33 mouse cellular contexts compared by ENCODE assay signal in the genomic region with DNA sequence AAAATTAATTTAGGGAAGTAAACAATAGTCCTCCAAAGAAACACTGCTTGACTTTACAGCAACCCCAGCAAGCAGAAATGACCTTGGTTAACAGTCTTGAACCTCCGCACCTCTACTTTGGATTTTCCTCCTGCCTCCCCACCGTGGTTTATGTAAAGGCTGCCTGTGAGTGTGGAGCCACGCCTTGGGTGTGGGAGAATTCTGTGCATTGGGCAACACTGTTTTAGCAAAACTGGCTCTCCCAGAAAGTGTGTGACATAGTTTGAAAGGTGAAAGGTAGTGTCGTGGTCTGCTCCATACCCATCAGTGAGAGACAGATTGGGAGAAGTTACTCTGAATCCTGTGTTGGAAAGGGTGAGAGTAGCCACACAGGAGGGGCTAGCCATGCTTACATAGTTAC. TPM values are rescaled to one million over a fixed set of nuclear protein-coding genes. Genes with fewer than 3 reads are reported as not detected.
DNase-seq lines count a peak whose midpoint lies in the region; ATAC-seq and TF ChIP-seq lines count a peak whose summit lies in the region.
"Had no signal": no experiment of that assay in that cellular context is flagged by ENCODE, and none has a peak within 500 bp of the region (broad histone marks: within the 10 kb centered on the region; RNA-seq: fewer than 3 reads in every experiment).

No protein-coding gene starts in this region.

- H3K4me2 ChIP-seq in forebrain, embryonic 11.5 days (ENCODE audit: low read depth, low read length, severe bottlenecking), result no peak overlapping the region
- no peak overlapping the region for H3K4me2 ChIP-seq in forebrain, embryonic 12.5 days
- no peak overlapping the region for H3K4me2 ChIP-seq in midbrain, embryonic 11.5 days
- no peak overlapping the region for H3K4me2 ChIP-seq in midbrain, embryonic 13.5 days (replicated peaks)
- H3K4me2 ChIP-seq in lung, postnatal 0 days (replicated peaks; ENCODE audit: low read depth, low read length), result no peak overlapping the region
- no peak overlapping the region for H3K4me2 ChIP-seq in stomach, postnatal 0 days (replicated peaks; ENCODE audit: low read depth)

- DNase-seq in forebrain, embryonic 11.5 days (ENCODE audit: low spot score), result no peak
- DNase-seq in midbrain, embryonic 11.5 days (ENCODE audit: low spot score, missing footprints), result no peak
- peak; percentile 47 for DNase-seq in lung, postnatal 0 days (ENCODE audit: low spot score)
- DNase-seq in stomach, postnatal 0 days (ENCODE audit: low spot score), result peak; percentile 41
- DNase-seq in left cerebral cortex, postnatal 4 days, result no peak
- DNase-seq: adrenal gland, adult 2 months; cerebellum, adult 11-12 months; gastrocnemius, postnatal 14 days; heart, adult 11 months; right cerebral cortex, postnatal 14 days; spleen, adult 18-20 months; thymus, postnatal 25 days had no signal

- H3K9ac ChIP-seq in forebrain, embryonic 11.5 days (ENCODE audit: low read length), result no peak overlapping the region
- H3K9ac ChIP-seq in forebrain, embryonic 12.5 days, result no peak overlapping the region
- H3K9ac ChIP-seq in midbrain, embryonic 11.5 days (ENCODE audit: low read length), result no peak overlapping the region
- no peak overlapping the region for H3K9ac ChIP-seq in midbrain, embryonic 13.5 days (replicated peaks)
- H3K9ac ChIP-seq in lung, postnatal 0 days (replicated peaks; ENCODE audit: low read depth), result no peak overlapping the region
- no peak overlapping the region for H3K9ac ChIP-seq in stomach, postnatal 0 days (ENCODE audit: low read length)
- H3K9ac ChIP-seq: embryonic facial prominence, embryonic 12.5 days had no signal

- H3K27me3 ChIP-seq in forebrain, embryonic 11.5 days (ENCODE audit: control insufficient read depth, insufficient read depth, low read length), result no peaks in the 10 kb centered on the region; the same call in 1 of the 2 replicates
- H3K27me3 ChIP-seq in forebrain, embryonic 12.5 days, result 0 out of 2 replicates have a peak, but pooled peaks cover 3% of the 10 kb centered on the region
- no peaks in the 10 kb centered on the region for H3K27me3 ChIP-seq in midbrain, embryonic 11.5 days (ENCODE audit: control insufficient read depth, insufficient read depth, low read length)
- H3K27me3 ChIP-seq in midbrain, embryonic 13.5 days, result no peaks in the 10 kb centered on the region
- no peaks in the 10 kb centered on the region for H3K27me3 ChIP-seq in lung, postnatal 0 days (replicated peaks; ENCODE audit: insufficient read depth, low read length)
- H3K27me3 ChIP-seq in stomach, postnatal 0 days (ENCODE audit: control insufficient read depth, insufficient read depth, low read length), result no peaks in the 10 kb centered on the region
- H3K27me3 ChIP-seq: embryonic facial prominence, embryonic 12.5 days; midbrain, embryonic 15.5 days; neural tube, embryonic 12.5 days had no signal

- TF ChIP-seq EP300 in lung, postnatal 0 days (IDR thresholded peaks at IDR 0.05), result peak; percentile 22; the same call in 1 of the 2 replicates
- TF ChIP-seq EP300 in stomach, postnatal 0 days (optimal IDR thresholded peaks at IDR 0.05), result no peak

- H3K4me3 ChIP-seq in forebrain, embryonic 11.5 days (ENCODE audit: low read depth, low read length), result no peak overlapping the region
- no peak overlapping the region for H3K4me3 ChIP-seq in forebrain, embryonic 12.5 days (replicated peaks)
- no peak overlapping the region for H3K4me3 ChIP-seq in midbrain, embryonic 11.5 days (ENCODE audit: low read depth, low read length)
- H3K4me3 ChIP-seq in midbrain, embryonic 13.5 days (replicated peaks), result no peak overlapping the region
- no peak overlapping the region for H3K4me3 ChIP-seq in lung, postnatal 0 days (ENCODE audit: low read depth, low read length)
- no peak overlapping the region for H3K4me3 ChIP-seq in stomach, postnatal 0 days (ENCODE audit: low read depth, low read length)

- 0 out of 2 replicates have a peak, but pooled peaks have one; percentile 19 for ATAC-seq in forebrain, embryonic 11.5 days (replicated peaks; ENCODE audit: low FRiP score)
- no peak for ATAC-seq in forebrain, embryonic 12.5 days (ENCODE audit: low FRiP score)
- 0 out of 2 replicates have a peak, but pooled peaks have one; percentile 9 for ATAC-seq in midbrain, embryonic 11.5 days (ENCODE audit: low FRiP score)
- no peak for ATAC-seq in midbrain, embryonic 13.5 days
- peak; percentile 68 for ATAC-seq in lung, postnatal 0 days
- ATAC-seq in stomach, postnatal 0 days (ENCODE audit: low FRiP score, low TSS enrichment), result peak; percentile 66
- no peak for ATAC-seq in megakaryocyte-erythroid progenitor cell, adult 5-6 weeks (replicated peaks; ENCODE audit: low FRiP score, low TSS enrichment, poor library complexity, severe bottlenecking)

- intact Hi-C loops in left cerebral cortex, postnatal 4 days (cut with DNase I), result no loop called here

- H3K27ac ChIP-seq in forebrain, embryonic 11.5 days (ENCODE audit: low read depth, low read length), result no peak overlapping the region
- no peak overlapping the region for H3K27ac ChIP-seq in forebrain, embryonic 12.5 days
- H3K27ac ChIP-seq in midbrain, embryonic 11.5 days (ENCODE audit: low read depth, low read length), result no peak overlapping the region
- H3K27ac ChIP-seq in midbrain, embryonic 13.5 days, result no peak overlapping the region
- H3K27ac ChIP-seq in lung, postnatal 0 days (ENCODE audit: low read length), result no peak overlapping the region
- H3K27ac ChIP-seq in stomach, postnatal 0 days (replicated peaks), result no peak overlapping the region
- H3K27ac ChIP-seq: embryonic facial prominence, embryonic 12.5 days; kidney, postnatal 0 days; midbrain, embryonic 15.5 days; neural tube, embryonic 12.5 days had no signal

- H3K9me3 ChIP-seq in forebrain, embryonic 11.5 days (ENCODE audit: control insufficient read depth, low read length), result no peaks in the 10 kb centered on the region
- no peaks in the 10 kb centered on the region for H3K9me3 ChIP-seq in forebrain, embryonic 12.5 days
- H3K9me3 ChIP-seq in midbrain, embryonic 11.5 days (ENCODE audit: control insufficient read depth, low read length), result no peaks in the 10 kb centered on the region
- no peaks in the 10 kb centered on the region for H3K9me3 ChIP-seq in midbrain, embryonic 13.5 days
- no peaks in the 10 kb centered on the region for H3K9me3 ChIP-seq in lung, postnatal 0 days (ENCODE audit: low read length)
- H3K9me3 ChIP-seq in stomach, postnatal 0 days (ENCODE audit: control insufficient read depth, low read length), result no peaks in the 10 kb centered on the region
- H3K9me3 ChIP-seq: embryonic facial prominence, embryonic 12.5 days; hindbrain, embryonic 10.5 days; midbrain, embryonic 15.5 days; neural tube, embryonic 12.5 days had no signal

- no peaks in the 10 kb centered on the region for H3K36me3 ChIP-seq in forebrain, embryonic 11.5 days (ENCODE audit: control insufficient read depth, insufficient read depth, low read length)
- no peaks in the 10 kb centered on the region for H3K36me3 ChIP-seq in forebrain, embryonic 12.5 days (replicated peaks)
- H3K36me3 ChIP-seq in midbrain, embryonic 11.5 days (ENCODE audit: control insufficient read depth, insufficient read depth, low read length), result no peaks in the 10 kb centered on the region
- H3K36me3 ChIP-seq in midbrain, embryonic 13.5 days, result no peaks in the 10 kb centered on the region
- H3K36me3 ChIP-seq in lung, postnatal 0 days (ENCODE audit: insufficient read depth, low read length), result no peaks in the 10 kb centered on the region
- H3K36me3 ChIP-seq in stomach, postnatal 0 days (ENCODE audit: control insufficient read depth, insufficient read depth, low read length), result no peaks in the 10 kb centered on the region
- H3K36me3 ChIP-seq: embryonic facial prominence, embryonic 12.5 days; hindbrain, embryonic 10.5 days; midbrain, embryonic 15.5 days; neural tube, embryonic 12.5 days had no signal

- WGBS in forebrain, embryonic 11.5 days, result 78% methylated on average over 4 of the region's 4 CpGs
- 78% methylated on average over 4 of the region's 4 CpGs for WGBS in forebrain, embryonic 12.5 days
- WGBS in midbrain, embryonic 11.5 days, result 82% methylated on average over 4 of the region's 4 CpGs
- WGBS in midbrain, embryonic 13.5 days, result 82% methylated on average over 4 of the region's 4 CpGs
- WGBS in lung, postnatal 0 days, result 52% methylated on average over 4 of the region's 4 CpGs
- WGBS in stomach, postnatal 0 days, result 49% methylated on average over 4 of the region's 4 CpGs

- peaks cover 2% of the 10 kb centered on the region; the same call in 1 of the 2 replicates for H3K4me1 ChIP-seq in forebrain, embryonic 11.5 days (replicated peaks; ENCODE audit: control insufficient read depth, insufficient read depth, low read length)
- H3K4me1 ChIP-seq in forebrain, embryonic 12.5 days, result peaks cover 5% of the 10 kb centered on the region; the same call in 1 of the 2 replicates
- no peaks in the 10 kb centered on the region for H3K4me1 ChIP-seq in midbrain, embryonic 11.5 days (ENCODE audit: control insufficient read depth, insufficient read depth, low read length)
- H3K4me1 ChIP-seq in midbrain, embryonic 13.5 days (replicated peaks), result peaks cover 6% of the 10 kb centered on the region; the same call in 1 of the 2 replicates
- H3K4me1 ChIP-seq in lung, postnatal 0 days (ENCODE audit: insufficient read depth, low read depth, low read length), result no peaks in the 10 kb centered on the region
- H3K4me1 ChIP-seq in stomach, postnatal 0 days (replicated peaks; ENCODE audit: control insufficient read depth, insufficient read depth), result no peaks in the 10 kb centered on the region
- H3K4me1 ChIP-seq: embryonic facial prominence, embryonic 12.5 days had no signal

- no peak for TF ChIP-seq CTCF in lung, postnatal 0 days (IDR thresholded peaks at IDR 0.05)
- no peak for TF ChIP-seq CTCF in stomach, postnatal 0 days (IDR thresholded peaks at IDR 0.05; ENCODE audit: low read depth)

RNA-seq across cellular contexts. Expression of a gene that starts 0.8 kb away (rescaled TPM):
- polyA plus RNA-seq in forebrain, embryonic 11.5 days (2014; fragmentation: Nextera tagmentation; extraction: Ambion mirVana), result 0.40 and 0.48 TPM in 2 replicates
- polyA plus RNA-seq in forebrain, embryonic 12.5 days (2016; fragmentation: Nextera tagmentation; extraction: Ambion mirVana), result 0.18 and 0.29 TPM in 2 replicates
- polyA plus RNA-seq in midbrain, embryonic 11.5 days (2014; fragmentation: Nextera tagmentation; extraction: Ambion mirVana), result 0.33 and 0.83 TPM in 2 replicates
- polyA plus RNA-seq in midbrain, embryonic 13.5 days (2015; fragmentation: Nextera tagmentation; extraction: Ambion mirVana), result 0.58 and 0.63 TPM in 2 replicates
- polyA plus RNA-seq in lung, postnatal 0 days (2015; fragmentation: Nextera tagmentation; extraction: Ambion mirVana), result 2.1 and 2.5 TPM in 2 replicates
- 0.34 and 0.45 TPM in 2 replicates for polyA plus RNA-seq in stomach, postnatal 0 days (2015; fragmentation: Nextera tagmentation; extraction: Ambion mirVana)
- under 1 TPM; 0.64 to 0.94 TPM for total RNA-seq in left cerebral cortex, postnatal 4 days (2021)
- total RNA-seq in megakaryocyte-erythroid progenitor cell, adult 5-6 weeks (2014; fragmentation: Nextera tagmentation), result not detected in 2 replicates
- total RNA-seq in megakaryocyte-erythroid progenitor cell, adult 5-6 weeks (2017), result not detected in 2 replicates
- total RNA-seq: gastrocnemius, postnatal 14 days; liver, adult 2 months; megakaryocyte, adult 5-6 weeks had no signal
- polyA plus RNA-seq: erythroblast, embryonic 14.5 days had no signal

RNA-seq across cellular contexts. Expression of a gene that starts 3.2 kb away (rescaled TPM):
- polyA plus RNA-seq in forebrain, embryonic 11.5 days (2014; fragmentation: Nextera tagmentation; extraction: Ambion mirVana), result not detected in 2 replicates
- polyA plus RNA-seq in forebrain, embryonic 12.5 days (2016; fragmentation: Nextera tagmentation; extraction: Ambion mirVana), result not detected in 2 replicates
- not detected in 2 replicates for polyA plus RNA-seq in midbrain, embryonic 11.5 days (2014; fragmentation: Nextera tagmentation; extraction: Ambion mirVana)
- polyA plus RNA-seq in midbrain, embryonic 13.5 days (2015; fragmentation: Nextera tagmentation; extraction: Ambion mirVana), result not detected in 2 replicates
- polyA plus RNA-seq in lung, postnatal 0 days (2015; fragmentation: Nextera tagmentation; extraction: Ambion mirVana), result not detected in 2 replicates
- not detected in 2 replicates for polyA plus RNA-seq in stomach, postnatal 0 days (2015; fragmentation: Nextera tagmentation; extraction: Ambion mirVana)
- total RNA-seq in left cerebral cortex, postnatal 4 days (2021), result not detected
- not detected in 2 replicates for total RNA-seq in megakaryocyte-erythroid progenitor cell, adult 5-6 weeks (2014; fragmentation: Nextera tagmentation)
- not detected in 2 replicates for total RNA-seq in megakaryocyte-erythroid progenitor cell, adult 5-6 weeks (2017)
- total RNA-seq: adrenal gland, adult 2 months; adrenal gland, postnatal 4 days; gastrocnemius, postnatal 14 days; layer of hippocampus, postnatal 14 days; liver, adult 2 months; megakaryocyte, adult 5-6 weeks had no signal
- polyA plus RNA-seq: adrenal gland, adult 2 months; embryonic facial prominence, embryonic 12.5 days; erythroblast, embryonic 14.5 days; forebrain, embryonic 14.5 days; heart, embryonic 11.5 days; heart, postnatal 0 days; hindbrain, embryonic 10.5 days; hindbrain, embryonic 16.5 days; kidney, adult 2 months; kidney, postnatal 0 days; large intestine, adult 2 months; limb, embryonic 11.5 days; liver, adult 2 months; liver, embryonic 16.5 days; midbrain, embryonic 15.5 days; neural tube, embryonic 12.5 days had no signal

RNA-seq across cellular contexts. Expression of a gene that starts 5.7 kb away (rescaled TPM):
- polyA plus RNA-seq in forebrain, embryonic 11.5 days (2014; fragmentation: Nextera tagmentation; extraction: Ambion mirVana), result not detected in 2 replicates
- not detected in 2 replicates for polyA plus RNA-seq in forebrain, embryonic 12.5 days (2016; fragmentation: Nextera tagmentation; extraction: Ambion mirVana)
- polyA plus RNA-seq in midbrain, embryonic 11.5 days (2014; fragmentation: Nextera tagmentation; extraction: Ambion mirVana), result not detected in 2 replicates
- polyA plus RNA-seq in midbrain, embryonic 13.5 days (2015; fragmentation: Nextera tagmentation; extraction: Ambion mirVana), result not detected in 2 replicates
- polyA plus RNA-seq in lung, postnatal 0 days (2015; fragmentation: Nextera tagmentation; extraction: Ambion mirVana), result 0.45 and 1.0 TPM in 2 replicates
- not detected in 2 replicates for polyA plus RNA-seq in stomach, postnatal 0 days (2015; fragmentation: Nextera tagmentation; extraction: Ambion mirVana)
- total RNA-seq in left cerebral cortex, postnatal 4 days (2021), result not detected
- not detected in 2 replicates for total RNA-seq in megakaryocyte-erythroid progenitor cell, adult 5-6 weeks (2014; fragmentation: Nextera tagmentation)
- total RNA-seq in megakaryocyte-erythroid progenitor cell, adult 5-6 weeks (2017), result not detected in 2 replicates
- total RNA-seq: adrenal gland, adult 2 months; adrenal gland, postnatal 4 days; gastrocnemius, postnatal 14 days; layer of hippocampus, postnatal 14 days; liver, adult 2 months; megakaryocyte, adult 5-6 weeks had no signal
- polyA plus RNA-seq: adrenal gland, adult 2 months; embryonic facial prominence, embryonic 12.5 days; erythroblast, embryonic 14.5 days; forebrain, embryonic 14.5 days; heart, embryonic 11.5 days; heart, postnatal 0 days; hindbrain, embryonic 10.5 days; hindbrain, embryonic 16.5 days; kidney, adult 2 months; kidney, postnatal 0 days; large intestine, adult 2 months; limb, embryonic 11.5 days; liver, adult 2 months; liver, embryonic 16.5 days; midbrain, embryonic 15.5 days; neural tube, embryonic 12.5 days had no signal

RNA-seq across cellular contexts. Expression of a gene that starts 20.1 kb away (rescaled TPM):
- not detected in 2 replicates for polyA plus RNA-seq in forebrain, embryonic 11.5 days (2014; fragmentation: Nextera tagmentation; extraction: Ambion mirVana)
- not detected in 2 replicates for polyA plus RNA-seq in forebrain, embryonic 12.5 days (2016; fragmentation: Nextera tagmentation; extraction: Ambion mirVana)
- polyA plus RNA-seq in midbrain, embryonic 11.5 days (2014; fragmentation: Nextera tagmentation; extraction: Ambion mirVana), result not detected in 2 replicates
- not detected in 2 replicates for polyA plus RNA-seq in midbrain, embryonic 13.5 days (2015; fragmentation: Nextera tagmentation; extraction: Ambion mirVana)
- polyA plus RNA-seq in lung, postnatal 0 days (2015; fragmentation: Nextera tagmentation; extraction: Ambion mirVana), result not detected in 2 replicates
- not detected in 2 replicates for polyA plus RNA-seq in stomach, postnatal 0 days (2015; fragmentation: Nextera tagmentation; extraction: Ambion mirVana)
- not detected for total RNA-seq in left cerebral cortex, postnatal 4 days (2021)
- not detected in 2 replicates for total RNA-seq in megakaryocyte-erythroid progenitor cell, adult 5-6 weeks (2014; fragmentation: Nextera tagmentation)
- not detected in 2 replicates for total RNA-seq in megakaryocyte-erythroid progenitor cell, adult 5-6 weeks (2017)
- total RNA-seq: adrenal gland, adult 2 months; adrenal gland, postnatal 4 days; gastrocnemius, postnatal 14 days; layer of hippocampus, postnatal 14 days; liver, adult 2 months; megakaryocyte, adult 5-6 weeks had no signal
- polyA plus RNA-seq: adrenal gland, adult 2 months; embryonic facial prominence, embryonic 12.5 days; erythroblast, embryonic 14.5 days; forebrain, embryonic 14.5 days; heart, embryonic 11.5 days; heart, postnatal 0 days; hindbrain, embryonic 10.5 days; hindbrain, embryonic 16.5 days; kidney, adult 2 months; kidney, postnatal 0 days; large intestine, adult 2 months; limb, embryonic 11.5 days; liver, adult 2 months; liver, embryonic 16.5 days; midbrain, embryonic 15.5 days; neural tube, embryonic 12.5 days had no signal

RNA-seq across cellular contexts. Expression of a gene that starts 21.6 kb away (rescaled TPM):
- polyA plus RNA-seq in forebrain, embryonic 11.5 days (2014; fragmentation: Nextera tagmentation; extraction: Ambion mirVana), result not detected in 2 replicates
- not detected in 2 replicates for polyA plus RNA-seq in forebrain, embryonic 12.5 days (2016; fragmentation: Nextera tagmentation; extraction: Ambion mirVana)
- not detected in 2 replicates for polyA plus RNA-seq in midbrain, embryonic 11.5 days (2014; fragmentation: Nextera tagmentation; extraction: Ambion mirVana)
- polyA plus RNA-seq in midbrain, embryonic 13.5 days (2015; fragmentation: Nextera tagmentation; extraction: Ambion mirVana), result not detected in 2 replicates
- 0.16 TPM in 1 of 2 replicates, not detected in the other for polyA plus RNA-seq in lung, postnatal 0 days (2015; fragmentation: Nextera tagmentation; extraction: Ambion mirVana)
- polyA plus RNA-seq in stomach, postnatal 0 days (2015; fragmentation: Nextera tagmentation; extraction: Ambion mirVana), result not detected in 2 replicates
- total RNA-seq in left cerebral cortex, postnatal 4 days (2021), result not detected
- total RNA-seq in megakaryocyte-erythroid progenitor cell, adult 5-6 weeks (2014; fragmentation: Nextera tagmentation), result not detected in 2 replicates
- total RNA-seq in megakaryocyte-erythroid progenitor cell, adult 5-6 weeks (2017), result not detected in 2 replicates
- total RNA-seq: adrenal gland, adult 2 months; adrenal gland, postnatal 4 days; gastrocnemius, postnatal 14 days; layer of hippocampus, postnatal 14 days; liver, adult 2 months; megakaryocyte, adult 5-6 weeks had no signal
- polyA plus RNA-seq: adrenal gland, adult 2 months; embryonic facial prominence, embryonic 12.5 days; erythroblast, embryonic 14.5 days; forebrain, embryonic 14.5 days; heart, postnatal 0 days; hindbrain, embryonic 10.5 days; hindbrain, embryonic 16.5 days; kidney, adult 2 months; kidney, postnatal 0 days; large intestine, adult 2 months; limb, embryonic 11.5 days; liver, adult 2 months; liver, embryonic 16.5 days; midbrain, embryonic 15.5 days; neural tube, embryonic 12.5 days had no signal

Comparison
In these comparisons a context has a peak if more than half of its experiments do, and no peak if none do; other contexts are left out.
1. ATAC-seq: peak in forebrain, embryonic 11.5 days (single experiment), midbrain, embryonic 11.5 days (single experiment), lung, postnatal 0 days (single experiment) and stomach, postnatal 0 days (single experiment); none in forebrain, embryonic 12.5 days (single experiment), midbrain, embryonic 13.5 days (single experiment) and megakaryocyte-erythroid progenitor cell, adult 5-6 weeks (single experiment).
2. DNase-seq: peak in lung, postnatal 0 days (single experiment) and stomach, postnatal 0 days (single experiment); none in forebrain, embryonic 11.5 days (single experiment), midbrain, embryonic 11.5 days (single experiment) and left cerebral cortex, postnatal 4 days (single experiment).